In the genomic region with DNA sequence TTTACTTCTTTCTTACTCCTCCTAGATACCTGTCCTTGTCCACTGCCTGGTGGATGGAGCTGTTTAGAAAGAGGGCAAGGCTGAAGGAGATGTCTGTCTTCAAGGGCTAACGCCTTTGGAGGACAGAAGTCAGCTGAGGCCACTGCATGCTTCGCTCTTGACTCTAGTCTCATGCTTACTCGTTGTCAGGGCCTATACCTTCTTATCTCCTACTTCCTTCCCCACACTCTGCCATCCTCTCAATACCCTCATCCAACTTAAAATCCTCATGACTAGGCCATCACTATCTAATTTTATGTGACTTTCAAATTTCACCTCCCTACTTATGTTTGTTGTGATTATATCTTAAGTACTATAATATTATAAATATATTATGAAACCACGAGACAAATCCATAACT, we compare ENCODE assay signal across 47 mouse cellular contexts. TPM values are rescaled to one million over a fixed set of nuclear protein-coding genes. Genes with fewer than 3 reads are reported as not detected.
"Had no signal": no experiment of that assay in that cellular context is flagged by ENCODE, and none has a peak within 500 bp of the region (broad histone marks: within the 10 kb centered on the region; RNA-seq: fewer than 3 reads in every experiment).

No protein-coding gene starts in this region.

- H3K27ac ChIP-seq: limb, embryonic 10.5 days; limb, embryonic 12.5 days; limb, embryonic 13.5 days; limb, embryonic 15.5 days; liver, embryonic 12.5 days; liver, embryonic 13.5 days; liver, embryonic 14.5 days; liver, embryonic 15.5 days; lung, embryonic 15.5 days; macrophage; midbrain, embryonic 10.5 days; midbrain, embryonic 12.5 days; midbrain, embryonic 13.5 days; midbrain, embryonic 15.5 days; neural tube, embryonic 12.5 days had no signal

- H3K27me3 ChIP-seq: limb, embryonic 12.5 days; limb, embryonic 13.5 days; limb, embryonic 15.5 days; liver, embryonic 12.5 days; liver, embryonic 13.5 days; liver, embryonic 15.5 days; lung, embryonic 15.5 days; midbrain, embryonic 12.5 days; midbrain, embryonic 13.5 days; midbrain, embryonic 15.5 days; neural tube, embryonic 12.5 days had no signal

- H3K9me3 ChIP-seq: limb, embryonic 10.5 days; limb, embryonic 12.5 days; limb, embryonic 13.5 days; limb, embryonic 15.5 days; liver, embryonic 12.5 days; liver, embryonic 13.5 days; liver, embryonic 15.5 days; lung, embryonic 15.5 days; megakaryocyte, embryonic 14.5 days; midbrain, embryonic 10.5 days; midbrain, embryonic 12.5 days; midbrain, embryonic 13.5 days; midbrain, embryonic 15.5 days; neural tube, embryonic 12.5 days had no signal

- H3K9ac ChIP-seq: limb, embryonic 12.5 days; limb, embryonic 13.5 days; limb, embryonic 15.5 days; liver, embryonic 12.5 days; liver, embryonic 13.5 days; liver, embryonic 14.5 days; liver, embryonic 15.5 days; liver, postnatal 0 days; lung, embryonic 14.5 days; lung, embryonic 15.5 days; midbrain, embryonic 12.5 days; midbrain, embryonic 13.5 days; midbrain, embryonic 15.5 days; neural tube, embryonic 12.5 days had no signal

- H3K4me1 ChIP-seq: limb, embryonic 10.5 days; limb, embryonic 12.5 days; limb, embryonic 13.5 days; limb, embryonic 15.5 days; liver, embryonic 12.5 days; liver, embryonic 13.5 days; liver, embryonic 15.5 days; lung, embryonic 15.5 days; midbrain, embryonic 10.5 days; midbrain, embryonic 12.5 days; midbrain, embryonic 13.5 days; midbrain, embryonic 15.5 days; neural tube, embryonic 12.5 days had no signal

- DNase-seq: left cerebral cortex, postnatal 4 days; liver; liver, embryonic 13.5 days; liver, postnatal 0 days; lung, adult 18-20 months; lung, adult 2 months; lung, embryonic 14.5 days; lung, postnatal 10 days; lung, postnatal 14 days; lung, postnatal 36 days; lung, postnatal 4 days; midbrain, embryonic 14.5 days had no signal

- H3K4me3 ChIP-seq: limb, embryonic 10.5 days; limb, embryonic 12.5 days; limb, embryonic 13.5 days; limb, embryonic 15.5 days; liver, embryonic 12.5 days; liver, embryonic 13.5 days; liver, embryonic 15.5 days; lung, embryonic 15.5 days; megakaryocyte, embryonic 14.5 days; midbrain, embryonic 10.5 days; midbrain, embryonic 12.5 days; midbrain, embryonic 13.5 days; midbrain, embryonic 15.5 days; myocyte; neural tube, embryonic 12.5 days had no signal

- H3K36me3 ChIP-seq: limb, embryonic 10.5 days; limb, embryonic 12.5 days; limb, embryonic 13.5 days; limb, embryonic 15.5 days; liver, embryonic 12.5 days; liver, embryonic 13.5 days; liver, embryonic 15.5 days; lung, embryonic 15.5 days; midbrain, embryonic 10.5 days; midbrain, embryonic 12.5 days; midbrain, embryonic 13.5 days; midbrain, embryonic 15.5 days; neural tube, embryonic 12.5 days had no signal

RNA-seq across cellular contexts. Expression of gene Meikin, which starts 34.4 kb away (rescaled TPM):
- total RNA-seq: left cerebral cortex, postnatal 10 days; left cerebral cortex, postnatal 14 days; left cerebral cortex, postnatal 25 days; left cerebral cortex, postnatal 36 days; left cerebral cortex, postnatal 4 days; liver, adult 2 months; megakaryocyte progenitor cell, adult 5-6 weeks; megakaryocyte, adult 5-6 weeks; megakaryocyte-erythroid progenitor cell, adult 5-6 weeks; midbrain, postnatal 0 days; monocyte, adult 5-6 weeks had no signal
- polyA plus RNA-seq: limb, embryonic 10.5 days; limb, embryonic 11.5 days; limb, embryonic 12.5 days; limb, embryonic 13.5 days; limb, embryonic 14.5 days; limb, embryonic 15.5 days; liver, adult 2 months; liver, embryonic 11.5 days; liver, embryonic 12.5 days; liver, embryonic 13.5 days; liver, embryonic 14.5 days; liver, embryonic 15.5 days; liver, embryonic 16.5 days; liver, postnatal 0 days; lung, adult 2 months; lung, embryonic 14.5 days; lung, embryonic 15.5 days; lung, embryonic 16.5 days; lung, postnatal 0 days; macrophage; midbrain, embryonic 10.5 days; midbrain, embryonic 11.5 days; midbrain, embryonic 12.5 days; midbrain, embryonic 13.5 days; midbrain, embryonic 14.5 days; midbrain, embryonic 15.5 days; midbrain, embryonic 16.5 days; midbrain, postnatal 0 days; myocyte; neural tube, embryonic 11.5 days; neural tube, embryonic 12.5 days had no signal
